ENCODE assay signal across 9 mouse cellular contexts in the genomic region with DNA sequence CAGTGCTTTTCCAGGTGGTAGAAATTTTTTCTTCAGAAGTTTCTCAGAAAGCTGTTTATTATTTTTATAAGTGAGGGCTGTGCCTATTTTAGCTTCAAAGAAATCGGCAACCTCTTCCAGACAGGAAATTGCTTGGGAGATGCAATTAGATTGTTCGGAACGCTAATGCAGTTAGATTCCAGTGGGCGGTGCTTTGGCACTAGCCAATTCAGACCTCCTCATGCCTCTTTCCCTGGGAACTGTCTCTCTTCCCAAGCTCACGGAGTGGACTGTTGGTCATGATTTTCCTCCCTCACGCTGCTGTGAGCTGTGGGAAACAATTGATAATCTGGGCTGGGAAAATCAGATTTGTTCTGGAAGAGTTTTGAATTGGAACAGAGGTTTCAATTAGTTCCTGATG. TPM values are rescaled to one million over a fixed set of nuclear protein-coding genes. Genes with fewer than 3 reads are reported as not detected.
A peak's percentile ranks its signal among the peaks of the same experiment; 100 is the strongest.
DNase-seq lines count a peak whose midpoint lies in the region; ATAC-seq and TF ChIP-seq lines count a peak whose summit lies in the region.
"Had no signal": no experiment of that assay in that cellular context is flagged by ENCODE, and none has a peak within 500 bp of the region (broad histone marks: within the 10 kb centered on the region; RNA-seq: fewer than 3 reads in every experiment).

No protein-coding gene starts in this region.

- ATAC-seq in kidney, postnatal 0 days (replicated peaks; ENCODE audit: low FRiP score, low read depth), result no peak

- WGBS in kidney, postnatal 0 days, result 6% methylated on average over 6 of the region's 6 CpGs

- peak overlapping the region; percentile 61 for H3K27ac ChIP-seq in layer of hippocampus, adult 2 months
- H3K27ac ChIP-seq in kidney, postnatal 0 days, result peak overlapping the region; percentile 38

- H3K4me1 ChIP-seq in kidney, postnatal 0 days (replicated peaks; ENCODE audit: insufficient read depth, low read length), result 0 out of 2 replicates have a peak, but pooled peaks cover 3% of the 10 kb centered on the region

- H3K27me3 ChIP-seq in kidney, postnatal 0 days (ENCODE audit: insufficient read depth, low read length), result no peaks in the 10 kb centered on the region

- H3K9ac ChIP-seq in kidney, postnatal 0 days (ENCODE audit: low read depth, low read length), result no peak overlapping the region

- peak overlapping the region; percentile 38 for H3K4me2 ChIP-seq in kidney, postnatal 0 days (ENCODE audit: low read length)

- peak overlapping the region; percentile 46 for H3K4me3 ChIP-seq in layer of hippocampus, adult 2 months
- H3K4me3 ChIP-seq in kidney, postnatal 0 days (replicated peaks; ENCODE audit: low read depth, low read length), result no peak overlapping the region

- H3K36me3 ChIP-seq in kidney, postnatal 0 days (ENCODE audit: insufficient read depth, low read length), result no peaks in the 10 kb centered on the region
- H3K36me3 ChIP-seq: G1E had no signal

- H3K9me3 ChIP-seq in kidney, postnatal 0 days (replicated peaks; ENCODE audit: low read length), result no peaks in the 10 kb centered on the region
- H3K9me3 ChIP-seq: G1E had no signal

- no peak for DNase-seq in layer of hippocampus, adult 2 months (ENCODE audit: low spot score in 2 of 2)
- DNase-seq in layer of hippocampus, postnatal 14 days (ENCODE audit: low spot score in 2 of 2), result no peak
- peak; percentile 48 for DNase-seq in forelimb bud, embryonic 11.5 days (ENCODE audit: low read depth, low spot score)
- DNase-seq in kidney, postnatal 0 days (ENCODE audit: low spot score), result peak; percentile 85
- DNase-seq in skeletal muscle tissue, adult 2 months (ENCODE audit: low read depth, low spot score), result peak; percentile 22
- no peak for DNase-seq in layer of hippocampus, postnatal 36 days
- DNase-seq in layer of hippocampus, adult 9-10 months (ENCODE audit: low spot score), result no peak
- DNase-seq in gastrocnemius, postnatal 4 days (ENCODE audit: low spot score in 2 of 2), result no peak

- peak; percentile 29 for TF ChIP-seq CTCF in layer of hippocampus, adult 2 months (conservative IDR thresholded peaks at IDR 0.05)
- TF ChIP-seq CTCF in kidney, postnatal 0 days (IDR thresholded peaks at IDR 0.05; ENCODE audit: low read depth), result peak; percentile 38; the same call in 1 of the 2 replicates

RNA-seq across cellular contexts. Expression of a gene that starts 15.1 kb away (rescaled TPM):
- 10 to 100 TPM; 14.8 to 17.5 TPM for total RNA-seq in layer of hippocampus, adult 2 months (2021)
- 10 to 100 TPM; 19.2 to 21.1 TPM for total RNA-seq in layer of hippocampus, postnatal 14 days (2021)
- polyA plus RNA-seq in kidney, postnatal 0 days (2015; fragmentation: Nextera tagmentation; extraction: Ambion mirVana), result 14.1 and 14.9 TPM in 2 replicates
- total RNA-seq in layer of hippocampus, postnatal 36 days (2021), result 10 to 100 TPM; 17.7 to 18.5 TPM
- total RNA-seq in gastrocnemius, postnatal 4 days (2021), result 10 to 100 TPM; 32.3 to 36.0 TPM

Comparison
In these comparisons a context has a peak if more than half of its experiments do, and no peak if none do; other contexts are left out.
1. DNase-seq: peak in forelimb bud, embryonic 11.5 days (single experiment), kidney, postnatal 0 days (single experiment) and skeletal muscle tissue, adult 2 months (single experiment); none in layer of hippocampus, adult 2 months (0 of 2), layer of hippocampus, postnatal 14 days (0 of 2), layer of hippocampus, postnatal 36 days (0 of 2), layer of hippocampus, adult 9-10 months (single experiment) and gastrocnemius, postnatal 4 days (0 of 2).